Mouse (Mus musculus): ENCODE data around the gene Snx3. TPM values are rescaled to one million over a fixed set of nuclear protein-coding genes. Genes with fewer than 3 reads are reported as not detected.

Snx3 gene
- polyA plus RNA-seq, 1 experiment from 2014 or later, result 250 TPM

- 17% methylated on average over 12 of the region's 12 CpGs for WGBS
These were observed 60.4 kb downstream of the Snx3 start for GRCm38 (mm10) chr10:42562272-42562671.

DNA sequence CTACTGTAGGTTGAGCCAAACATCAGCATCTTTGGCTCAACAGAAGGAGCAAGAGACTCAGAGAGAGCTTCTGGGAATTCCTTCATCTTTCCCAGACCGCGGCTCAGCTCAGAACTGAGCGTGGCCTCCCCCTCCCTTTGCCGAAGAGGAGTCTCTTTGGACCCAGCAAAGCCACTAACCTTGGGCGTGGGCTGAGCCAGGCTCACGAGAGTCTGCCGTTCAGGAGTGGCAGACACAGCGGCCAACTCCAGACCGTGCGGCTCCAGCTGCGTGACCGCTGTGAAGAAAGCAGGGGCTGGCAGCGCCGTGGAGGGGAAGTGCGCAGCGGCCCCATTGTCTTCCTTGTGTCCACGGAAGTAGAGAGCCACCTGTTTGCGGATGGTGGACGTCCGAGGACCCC, 70.7 kb downstream of the Snx3 start:
- peaks cover 48% of the 10 kb centered on the region for H3K27me3 ChIP-seq
- H3K4me2 ChIP-seq, result peak overlapping the region; percentile 47
- peak overlapping the region; percentile 30; the same call in 1 of the 2 replicates for H3K9ac ChIP-seq
- H3K27ac ChIP-seq, result no peak overlapping the region
- peaks cover 45% of the 10 kb centered on the region for H3K4me1 ChIP-seq
- peaks cover 65% of the 10 kb centered on the region for H3K36me3 ChIP-seq (replicated peaks)
- WGBS, result 10% methylated on average over 20 of the region's 20 CpGs
- peak overlapping the region; percentile 17 for H3K4me3 ChIP-seq (replicated peaks)
- ATAC-seq (ENCODE audit: low FRiP score), result peak; percentile 10; the same call in 1 of the 2 replicates
- no peaks in the 10 kb centered on the region for H3K9me3 ChIP-seq

More at GRCm38 (mm10) chr10:42562272-42562671, 60.4 kb downstream of the Snx3 start:
- Histone ChIP-seq H3K27ac (no peak overlapping the region), H3K27me3 (no peaks in the 10 kb centered on the region; the same call in 1 of the 2 replicates), H3K9me3 (no peaks in the 10 kb centered on the region), H3K36me3 (replicated peaks) (peaks cover 65% of the 10 kb centered on the region), H3K4me1 (no peaks in the 10 kb centered on the region), H3K4me2 (no peak overlapping the region), H3K9ac (no peak overlapping the region), H3K4me3 (replicated peaks) (no peak overlapping the region)
- no peak for ATAC-seq (ENCODE audit: low FRiP score)

- Histone ChIP-seq H3K9me3 (no peaks in the 10 kb centered on the region), H3K4me3 (replicated peaks) (peak overlapping the region; percentile 17), H3K4me1 (peaks cover 47% of the 10 kb centered on the region), H3K4me2 (peak overlapping the region; percentile 47), H3K36me3 (replicated peaks) (peaks cover 68% of the 10 kb centered on the region), H3K27ac (no peak overlapping the region), H3K27me3 (peaks cover 50% of the 10 kb centered on the region), H3K9ac (peak overlapping the region; percentile 30; the same call in 1 of the 2 replicates)
- no peak for ATAC-seq (ENCODE audit: low FRiP score)
- 21% methylated on average over 15 of the region's 15 CpGs for WGBS
These were observed 71.1 kb downstream of the Snx3 start for GRCm38 (mm10) chr10:42572971-42573370.

DNA sequence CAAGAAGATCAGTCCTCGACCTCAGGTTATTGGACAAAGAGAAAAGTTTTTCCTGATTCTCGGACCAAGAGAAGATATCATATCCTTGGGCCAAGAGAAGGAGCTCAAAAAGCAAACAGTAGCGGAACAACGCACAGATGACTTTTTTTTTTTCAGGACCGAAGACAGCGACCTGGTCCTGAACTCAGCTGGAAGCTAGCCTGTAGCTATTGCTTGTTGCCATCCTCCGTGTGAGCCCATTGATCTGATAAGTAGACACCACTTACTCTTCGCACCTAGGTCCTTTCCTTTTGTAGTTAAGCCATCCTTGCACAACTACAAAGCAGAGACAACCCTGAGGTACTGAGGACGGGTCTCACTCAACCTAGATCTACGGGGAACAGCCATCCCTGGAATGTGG, 72.8 kb downstream of the Snx3 start:
- no peak overlapping the region for H3K9ac ChIP-seq
- no peak overlapping the region for H3K27ac ChIP-seq
- no peaks in the 10 kb centered on the region for H3K9me3 ChIP-seq
- ATAC-seq (ENCODE audit: low FRiP score), result no peak
- H3K4me2 ChIP-seq, result peak overlapping the region; percentile 47
- peaks cover 50% of the 10 kb centered on the region for H3K27me3 ChIP-seq
- H3K4me3 ChIP-seq (replicated peaks), result peak overlapping the region; percentile 23; the same call in 1 of the 2 replicates
- peaks cover 63% of the 10 kb centered on the region for H3K36me3 ChIP-seq (replicated peaks)
- 23% methylated on average over 10 of the region's 10 CpGs for WGBS
- H3K4me1 ChIP-seq, result peaks cover 56% of the 10 kb centered on the region

DNA sequence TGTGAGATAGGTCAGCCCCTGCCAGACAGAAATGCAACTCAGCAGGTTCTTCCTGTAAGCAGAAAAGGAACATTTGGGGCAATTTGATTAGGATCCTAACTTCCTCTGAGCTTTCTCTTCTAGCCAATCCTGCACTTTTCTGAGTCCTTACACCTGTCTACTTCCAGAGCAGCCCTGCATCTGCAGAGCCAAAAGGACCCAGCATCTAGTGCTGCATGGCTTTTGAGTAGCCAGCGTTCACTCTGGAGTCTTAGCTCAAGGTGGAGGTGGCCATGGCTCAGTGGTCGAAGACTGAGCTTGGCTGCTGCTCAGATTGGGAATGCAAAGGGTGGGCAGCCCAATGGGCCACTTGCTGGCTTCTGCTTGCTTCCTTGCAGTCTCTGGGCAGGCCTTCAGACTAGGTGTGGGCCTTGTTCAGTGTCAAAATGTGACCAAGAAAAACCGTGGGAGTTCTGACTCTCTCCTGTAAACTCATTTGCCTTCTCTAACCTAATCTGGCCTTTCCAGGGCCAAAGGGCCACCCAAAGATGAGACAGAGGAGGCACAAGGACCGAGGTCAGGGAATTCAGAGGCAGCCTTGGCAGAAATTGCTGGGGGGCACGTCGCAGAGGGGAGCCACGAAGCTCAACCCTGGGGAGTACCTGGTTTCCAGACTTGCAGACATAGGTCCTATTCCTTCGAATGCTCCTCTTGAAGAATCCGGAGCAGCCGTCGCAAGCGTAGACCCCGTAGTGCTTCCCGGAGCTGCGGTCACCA, 75.9 kb downstream of the Snx3 start:
- Histone ChIP-seq H3K27me3 (peaks cover 40% of the 10 kb centered on the region), H3K36me3 (replicated peaks) (peaks cover 37% of the 10 kb centered on the region), H3K27ac (peak overlapping the region; percentile 90), H3K4me3 (replicated peaks) (peak overlapping the region; percentile 72), H3K4me2 (peak overlapping the region; percentile 73), H3K9me3 (no peaks in the 10 kb centered on the region), H3K4me1 (peaks cover 70% of the 10 kb centered on the region), H3K9ac (peak overlapping the region; percentile 40)
- 2% methylated on average over 15 of the region's 15 CpGs for WGBS
- no peak for ATAC-seq (ENCODE audit: low FRiP score)

DNA sequence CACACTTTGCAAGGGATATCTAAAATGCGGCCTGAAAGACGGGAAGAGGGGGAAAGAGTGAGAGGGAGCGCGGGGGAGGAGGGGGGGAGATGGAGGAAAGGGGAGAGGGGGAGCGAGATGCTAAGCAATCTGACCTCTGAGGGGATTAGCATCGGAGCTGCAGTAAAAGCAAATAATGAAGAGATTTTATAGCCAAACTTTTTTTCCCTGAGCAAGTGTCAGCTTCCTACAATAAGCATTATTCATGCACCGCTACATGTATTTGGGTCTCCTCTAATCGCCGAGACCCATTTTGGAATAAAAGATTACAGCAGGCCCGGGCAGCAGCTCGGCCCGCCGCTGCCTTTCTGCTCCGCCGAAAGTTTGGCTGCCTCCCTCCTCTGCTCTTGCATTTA, 76.4 kb downstream of the Snx3 start:
- Histone ChIP-seq H3K36me3 (replicated peaks) (peaks cover 32% of the 10 kb centered on the region), H3K9me3 (no peaks in the 10 kb centered on the region), H3K27me3 (peaks cover 34% of the 10 kb centered on the region), H3K27ac (peak overlapping the region; percentile 90), H3K4me3 (replicated peaks) (peak overlapping the region; percentile 72), H3K4me2 (peak overlapping the region; percentile 73), H3K4me1 (peaks cover 67% of the 10 kb centered on the region), H3K9ac (peak overlapping the region; percentile 97)
- under 1% methylated on average over 15 of the region's 15 CpGs for WGBS
- ATAC-seq (ENCODE audit: low FRiP score), result peak; percentile 41

DNA sequence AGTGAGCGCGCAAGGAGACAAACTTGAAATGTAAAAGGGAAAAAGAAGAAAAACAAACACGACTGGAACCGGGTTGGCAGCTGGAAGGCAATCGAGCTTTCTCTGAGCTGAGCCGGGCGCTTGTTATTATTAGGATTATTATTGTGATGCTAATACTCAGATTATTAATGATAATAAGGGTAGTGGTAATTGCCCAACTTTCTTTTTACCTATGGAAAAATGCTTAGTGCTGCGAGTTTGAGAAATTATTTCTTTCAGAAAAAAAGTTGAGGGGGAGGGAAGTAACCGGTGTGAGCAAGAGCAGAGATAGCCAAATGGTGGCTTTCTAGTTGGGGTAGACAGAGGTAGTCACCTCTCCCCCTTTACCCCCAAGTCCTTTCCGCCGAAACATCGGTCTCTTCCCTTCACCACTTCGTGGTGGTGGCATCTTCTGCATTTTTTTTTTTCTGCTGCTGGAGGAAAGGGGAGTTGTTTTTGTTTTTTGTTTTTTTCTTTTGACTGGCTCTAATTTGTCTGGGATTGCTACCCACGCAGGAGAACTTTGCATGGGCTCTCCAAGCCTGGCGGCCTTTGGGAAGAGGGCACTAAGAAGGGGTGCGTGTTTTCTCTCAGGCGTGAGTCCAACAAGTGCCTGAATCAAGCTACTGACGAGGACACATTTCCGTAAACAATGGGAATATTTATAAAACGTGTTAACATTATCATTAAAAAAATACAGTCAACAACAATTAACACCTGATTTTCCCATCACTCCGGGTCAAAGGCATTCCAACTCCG, 77.1 kb downstream of the Snx3 start:
- Histone ChIP-seq H3K27ac (peak overlapping the region; percentile 90), H3K4me2 (peak overlapping the region; percentile 73), H3K4me1 (peaks cover 61% of the 10 kb centered on the region), H3K4me3 (replicated peaks) (peak overlapping the region; percentile 72), H3K36me3 (replicated peaks) (peaks cover 27% of the 10 kb centered on the region), H3K27me3 (peaks cover 28% of the 10 kb centered on the region), H3K9me3 (no peaks in the 10 kb centered on the region), H3K9ac (peak overlapping the region; percentile 97)
- WGBS, result 1% methylated on average over 22 of the region's 22 CpGs
- ATAC-seq (ENCODE audit: low FRiP score), result no peak

- peaks cover 58% of the 10 kb centered on the region for H3K4me1 ChIP-seq
- ATAC-seq (ENCODE audit: low FRiP score), result peak; percentile 41
- WGBS, result 0% methylated on average over 41 of the region's 41 CpGs
These were observed 77.8 kb downstream of the Snx3 start for GRCm38 (mm10) chr10:42579475-42580130.

DNA sequence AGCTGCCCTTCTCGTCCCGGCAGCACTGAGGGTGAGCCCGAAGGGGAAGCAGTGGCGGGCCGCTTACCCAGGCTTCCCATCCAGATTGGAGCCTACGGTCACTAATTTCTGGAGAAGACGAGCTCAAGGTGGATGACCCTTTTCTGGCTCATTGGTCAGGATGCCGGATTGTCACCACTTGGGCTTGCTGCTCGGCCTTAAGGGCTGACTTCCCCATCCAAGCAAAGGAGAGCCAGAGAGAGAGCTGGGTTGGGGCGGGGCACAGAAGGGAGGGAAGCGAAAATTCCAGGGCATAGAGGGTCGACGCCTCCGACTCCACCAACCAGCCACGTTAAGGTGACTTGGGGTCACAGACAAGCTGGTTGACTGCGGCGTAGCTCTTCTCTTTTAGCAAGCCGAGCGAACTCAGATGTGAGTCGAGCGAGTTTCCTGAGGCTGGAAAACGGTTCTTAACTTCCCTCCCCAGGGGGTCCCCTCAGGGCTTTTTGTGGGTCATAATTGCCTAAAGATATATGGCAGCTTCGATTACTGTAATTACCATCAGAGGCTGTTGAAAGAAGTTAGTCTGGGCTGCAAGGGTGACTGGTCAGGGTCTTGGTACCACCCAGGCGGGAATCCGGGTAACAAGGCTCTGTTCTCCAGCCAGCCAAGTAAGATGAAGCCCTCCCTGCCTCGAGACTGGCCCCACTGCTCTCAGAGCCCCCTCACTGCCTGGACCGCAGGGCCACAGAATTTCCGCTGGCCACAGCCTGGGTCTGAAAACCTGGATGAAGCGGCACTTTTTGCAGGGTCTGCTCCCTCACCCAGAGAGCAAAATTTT, 78.5 kb downstream of the Snx3 start:
- under 1% methylated on average over 29 of the region's 29 CpGs for WGBS
- Histone ChIP-seq H3K27me3 (peaks cover 20% of the 10 kb centered on the region), H3K27ac (peak overlapping the region; percentile 90)

More at GRCm38 (mm10) chr10:42579475-42580130, 77.8 kb downstream of the Snx3 start:
- peaks cover 26% of the 10 kb centered on the region for H3K27me3 ChIP-seq
- H3K36me3 ChIP-seq (replicated peaks), result peaks cover 21% of the 10 kb centered on the region
- peak overlapping the region; percentile 97 for H3K9ac ChIP-seq
- H3K4me3 ChIP-seq (replicated peaks), result peak overlapping the region; percentile 72
- peak overlapping the region; percentile 90 for H3K27ac ChIP-seq
- no peaks in the 10 kb centered on the region for H3K9me3 ChIP-seq
- peak overlapping the region; percentile 73 for H3K4me2 ChIP-seq

GRCm38 (mm10) chr10:42580951-42581277, 79.1 kb downstream of the Snx3 start:
- H3K4me1 ChIP-seq, result peaks cover 60% of the 10 kb centered on the region
- H3K27me3 ChIP-seq, result peaks cover 22% of the 10 kb centered on the region
- H3K36me3 ChIP-seq (replicated peaks), result peaks cover 13% of the 10 kb centered on the region
- peak overlapping the region; percentile 72 for H3K4me3 ChIP-seq (replicated peaks)
- peak overlapping the region; percentile 73 for H3K4me2 ChIP-seq
- H3K27ac ChIP-seq, result peak overlapping the region; percentile 90
- no peak for ATAC-seq (ENCODE audit: low FRiP score)
- peak overlapping the region; percentile 97 for H3K9ac ChIP-seq
- 1% methylated on average over 7 of the region's 7 CpGs for WGBS
- H3K9me3 ChIP-seq, result no peaks in the 10 kb centered on the region

More for the DNA sequence above, 78.5 kb downstream of the Snx3 start:
- ATAC-seq (ENCODE audit: low FRiP score), result no peak
- no peaks in the 10 kb centered on the region for H3K9me3 ChIP-seq
- peak overlapping the region; percentile 72 for H3K4me3 ChIP-seq (replicated peaks)
- peaks cover 58% of the 10 kb centered on the region for H3K4me1 ChIP-seq
- peak overlapping the region; percentile 97 for H3K9ac ChIP-seq
- H3K36me3 ChIP-seq (replicated peaks), result peaks cover 15% of the 10 kb centered on the region
- peak overlapping the region; percentile 73 for H3K4me2 ChIP-seq

DNA sequence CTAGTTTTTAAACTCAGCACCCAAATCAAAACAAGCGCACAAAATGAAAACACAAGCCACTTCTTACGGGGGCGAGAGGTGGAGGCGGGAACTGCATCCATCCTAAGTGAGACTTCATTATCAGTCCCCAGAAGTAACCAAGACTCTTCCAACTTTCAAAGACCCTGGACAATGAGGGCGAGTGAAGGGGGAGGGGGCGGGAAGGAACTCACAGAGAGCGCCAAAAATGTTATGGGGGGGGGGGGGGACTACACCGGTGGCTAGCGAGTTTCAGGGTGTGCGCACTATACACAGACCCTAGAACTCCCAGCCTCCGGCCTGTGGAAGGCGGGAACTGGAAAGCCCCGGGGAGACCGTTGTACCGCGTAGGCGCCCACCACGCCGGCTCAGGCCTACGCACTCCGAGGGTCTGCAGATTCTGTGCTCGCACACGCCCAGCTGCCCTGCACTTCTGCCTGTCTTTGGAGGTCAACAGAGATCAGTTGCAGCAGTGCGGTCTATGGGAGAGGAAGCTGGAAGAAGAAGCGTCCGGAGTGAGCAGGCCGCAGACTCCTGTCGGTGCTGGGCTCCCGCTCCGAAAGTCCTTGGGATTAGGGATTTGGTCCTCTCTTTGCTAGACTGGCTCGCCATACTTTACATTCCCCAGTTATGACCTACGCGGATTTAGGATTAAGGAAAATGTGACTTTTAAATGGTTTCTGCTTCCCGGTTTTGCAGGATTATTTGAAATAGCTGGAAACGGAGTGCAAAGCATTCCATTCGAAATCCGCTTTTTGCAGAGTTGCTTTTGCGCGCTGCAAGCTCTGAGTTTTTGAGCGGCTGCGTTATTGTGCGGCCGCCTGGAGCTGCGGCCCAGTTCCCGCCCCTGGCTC, 80.1 kb downstream of the Snx3 start:
- peaks cover 7% of the 10 kb centered on the region for H3K36me3 ChIP-seq (replicated peaks)
- peaks cover 67% of the 10 kb centered on the region for H3K4me1 ChIP-seq
- peak overlapping the region; percentile 72 for H3K4me3 ChIP-seq (replicated peaks)
- peak overlapping the region; percentile 73 for H3K4me2 ChIP-seq
- H3K9me3 ChIP-seq, result no peaks in the 10 kb centered on the region
- peak overlapping the region; percentile 97 for H3K9ac ChIP-seq
- peak overlapping the region; percentile 90 for H3K27ac ChIP-seq
- ATAC-seq (ENCODE audit: low FRiP score), result no peak
- peaks cover 25% of the 10 kb centered on the region for H3K27me3 ChIP-seq
- under 1% methylated on average over 44 of the region's 45 CpGs for WGBS
